Mouse (Mus musculus): ENCODE measurements around the gene Gad1.

- TF ChIP-seq CTCF (IDR thresholded peaks at IDR 0.05; ENCODE audit: low read depth, low read length) = no peak
- no peak for TF ChIP-seq GATA1 (IDR thresholded peaks at IDR 0.05; ENCODE audit: borderline replicate concordance, low read length)
- no peak for TF ChIP-seq POLR2AphosphoS5 (IDR thresholded peaks at IDR 0.05; ENCODE audit: insufficient replicate concordance, low read depth, low read length)
- no peak for TF ChIP-seq TAL1 (conservative IDR thresholded peaks at IDR 0.05; ENCODE audit: low read depth, low read length)
Measured at GRCm38 (mm10) chr2:70640968-70641367, 88.1 kb downstream of the Gad1 start.
